Mouse (Mus musculus) stomach, postnatal 0 days (tissue): ENCODE data around the gene Metap1.
A peak's percentile ranks its signal among the peaks of the same experiment; 100 is the strongest.

Source experiments
- CTCF ChIP-seq: IDR thresholded peaks from 2 replicates; pipeline ENCODE4 v1.5.1; 2016; ENCODE audit warnings: antibody characterized with exemption, low read depth, mild to moderate bottlenecking, moderate library complexity
- EP300 ChIP-seq: optimal IDR thresholded peaks from 2 replicates; pipeline ENCODE3; 2016; ENCODE audit warnings: antibody characterized with exemption

DNA sequence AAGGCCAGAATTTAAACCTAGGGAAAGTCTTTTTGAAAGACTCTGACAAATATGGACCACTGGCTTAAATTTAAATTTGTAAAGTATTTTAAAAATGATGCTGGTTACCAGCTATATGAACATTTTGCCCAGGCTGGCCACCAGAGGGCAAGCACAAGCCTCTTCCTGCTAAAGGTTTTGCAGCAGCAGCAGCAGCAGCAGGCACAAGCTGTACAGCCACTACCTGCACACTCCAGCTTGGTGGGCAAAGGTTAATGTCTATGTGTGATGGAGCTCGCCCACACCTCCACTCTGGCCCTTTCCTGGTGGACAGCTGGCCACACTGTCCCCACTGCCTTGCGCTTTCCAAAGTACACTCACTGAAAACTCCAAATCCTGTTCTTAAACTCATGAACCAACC is 26.2 kb downstream of the Metap1 start:
- TF ChIP-seq CTCF (peak; percentile 80), EP300 (no peak)
